In genomic region chr8:77215191-77215590, GRCm38 (mm10) we compare ENCODE assay signal across 20 mouse cellular contexts.
DNase-seq lines count a peak whose midpoint lies in the region; ATAC-seq and TF ChIP-seq lines count a peak whose summit lies in the region.
"Had no signal": no experiment of that assay in that cellular context is flagged by ENCODE, and none has a peak within 500 bp of the region (broad histone marks: within the 10 kb centered on the region; RNA-seq: fewer than 3 reads in every experiment).

No protein-coding gene starts in this region.

- no peaks in the 10 kb centered on the region for H3K9me3 ChIP-seq in forebrain, embryonic 14.5 days (replicated peaks; ENCODE audit: control insufficient read depth, low read length)
- no peaks in the 10 kb centered on the region for H3K9me3 ChIP-seq in forebrain, embryonic 11.5 days (ENCODE audit: control insufficient read depth, low read length)
- H3K9me3 ChIP-seq in lung, embryonic 14.5 days (ENCODE audit: low read depth, low read length): no peaks in the 10 kb centered on the region
- H3K9me3 ChIP-seq in midbrain, embryonic 14.5 days (ENCODE audit: control insufficient read depth, low read length): no peaks in the 10 kb centered on the region
- no peaks in the 10 kb centered on the region for H3K9me3 ChIP-seq in midbrain, embryonic 16.5 days (replicated peaks; ENCODE audit: control insufficient read depth, low read length, poor library complexity, severe bottlenecking)
- H3K9me3 ChIP-seq: heart, embryonic 15.5 days had no signal

- no peak for TF ChIP-seq CTCF in lung, embryonic 14.5 days (IDR thresholded peaks at IDR 0.05; ENCODE audit: low read depth)

- no peak overlapping the region for H3K4me3 ChIP-seq in forebrain, embryonic 14.5 days (ENCODE audit: low read depth, low read length)
- no peak overlapping the region for H3K4me3 ChIP-seq in forebrain, embryonic 11.5 days (ENCODE audit: low read depth, low read length)
- H3K4me3 ChIP-seq in lung, embryonic 14.5 days (ENCODE audit: low read depth, low read length): no peak overlapping the region
- no peak overlapping the region for H3K4me3 ChIP-seq in midbrain, embryonic 14.5 days (replicated peaks; ENCODE audit: low read depth, low read length)
- H3K4me3 ChIP-seq in midbrain, embryonic 16.5 days (ENCODE audit: low read depth, low read length): no peak overlapping the region
- H3K4me3 ChIP-seq: heart, adult 2 months; heart, embryonic 15.5 days had no signal

- H3K4me1 ChIP-seq in forebrain, embryonic 14.5 days (ENCODE audit: control insufficient read depth, insufficient read depth, low read length): peaks cover 3% of the 10 kb centered on the region; the same call in 1 of the 2 replicates
- H3K4me1 ChIP-seq in forebrain, embryonic 11.5 days (replicated peaks; ENCODE audit: control insufficient read depth, insufficient read depth, low read length): no peaks in the 10 kb centered on the region
- H3K4me1 ChIP-seq in lung, embryonic 14.5 days (ENCODE audit: insufficient read depth): peaks cover 14% of the 10 kb centered on the region
- no peaks in the 10 kb centered on the region for H3K4me1 ChIP-seq in midbrain, embryonic 14.5 days (ENCODE audit: control insufficient read depth, insufficient read depth, low read length)
- H3K4me1 ChIP-seq in midbrain, embryonic 16.5 days (ENCODE audit: control insufficient read depth, insufficient read depth, low read length): peaks cover 2% of the 10 kb centered on the region; the same call in 1 of the 2 replicates

- no peaks in the 10 kb centered on the region for H3K36me3 ChIP-seq in forebrain, embryonic 14.5 days (ENCODE audit: control insufficient read depth, insufficient read depth, low read length)
- no peaks in the 10 kb centered on the region; the same call in 1 of the 2 replicates for H3K36me3 ChIP-seq in forebrain, embryonic 11.5 days (ENCODE audit: control insufficient read depth, insufficient read depth, low read length)
- H3K36me3 ChIP-seq in lung, embryonic 14.5 days (ENCODE audit: insufficient read depth): no peaks in the 10 kb centered on the region
- no peaks in the 10 kb centered on the region for H3K36me3 ChIP-seq in midbrain, embryonic 14.5 days (ENCODE audit: control insufficient read depth, insufficient read depth, low read length)
- no peaks in the 10 kb centered on the region for H3K36me3 ChIP-seq in midbrain, embryonic 16.5 days (ENCODE audit: control insufficient read depth, insufficient read depth, low read length)
- H3K36me3 ChIP-seq: heart, embryonic 15.5 days had no signal

- H3K27ac ChIP-seq in forebrain, embryonic 14.5 days (ENCODE audit: low read depth, low read length): no peak overlapping the region
- H3K27ac ChIP-seq in forebrain, embryonic 11.5 days (ENCODE audit: low read depth, low read length): no peak overlapping the region
- no peak overlapping the region; the same call in 1 of the 2 replicates for H3K27ac ChIP-seq in lung, embryonic 14.5 days (ENCODE audit: low read depth)
- no peak overlapping the region for H3K27ac ChIP-seq in midbrain, embryonic 14.5 days (replicated peaks; ENCODE audit: low read depth, low read length)
- H3K27ac ChIP-seq in midbrain, embryonic 16.5 days (ENCODE audit: low read length): no peak overlapping the region
- H3K27ac ChIP-seq: heart, adult 2 months; hindbrain, embryonic 14.5 days had no signal

- no peak overlapping the region for H3K4me2 ChIP-seq in forebrain, embryonic 14.5 days (ENCODE audit: low read length)
- no peak overlapping the region for H3K4me2 ChIP-seq in forebrain, embryonic 11.5 days (ENCODE audit: low read depth, low read length, severe bottlenecking)
- no peak overlapping the region for H3K4me2 ChIP-seq in lung, embryonic 14.5 days
- H3K4me2 ChIP-seq in midbrain, embryonic 14.5 days (ENCODE audit: low read length): no peak overlapping the region
- no peak overlapping the region for H3K4me2 ChIP-seq in midbrain, embryonic 16.5 days (ENCODE audit: low read length)
- H3K4me2 ChIP-seq: heart, embryonic 11.5 days; hindbrain, embryonic 14.5 days had no signal

- 65% methylated on average over 6 of the region's 6 CpGs for WGBS in forebrain, embryonic 14.5 days
- 95% methylated on average over 6 of the region's 6 CpGs for whole genome bisulfite sequencing in forebrain, embryonic 11.5 days
- WGBS in lung, embryonic 14.5 days: 31% methylated on average over 6 of the region's 6 CpGs
- WGBS in midbrain, embryonic 14.5 days: 80% methylated on average over 6 of the region's 6 CpGs
- WGBS in midbrain, embryonic 16.5 days: 75% methylated on average over 6 of the region's 6 CpGs

- H3K27me3 ChIP-seq in forebrain, embryonic 14.5 days (replicated peaks; ENCODE audit: control insufficient read depth, insufficient read depth, low read length): no peaks in the 10 kb centered on the region
- no peaks in the 10 kb centered on the region for H3K27me3 ChIP-seq in forebrain, embryonic 11.5 days (ENCODE audit: control insufficient read depth, insufficient read depth, low read length)
- no peaks in the 10 kb centered on the region for H3K27me3 ChIP-seq in lung, embryonic 14.5 days (ENCODE audit: insufficient read depth, low read length)
- H3K27me3 ChIP-seq in midbrain, embryonic 14.5 days (ENCODE audit: control insufficient read depth, insufficient read depth, low read length): no peaks in the 10 kb centered on the region
- H3K27me3 ChIP-seq in midbrain, embryonic 16.5 days (ENCODE audit: control insufficient read depth, insufficient read depth, low read depth, low read length): no peaks in the 10 kb centered on the region
- H3K27me3 ChIP-seq: CH12.LX; heart, embryonic 15.5 days; Patski had no signal

- ATAC-seq in forebrain, embryonic 14.5 days: no peak
- no peak for ATAC-seq in forebrain, embryonic 11.5 days (replicated peaks; ENCODE audit: low FRiP score)
- ATAC-seq in lung, embryonic 14.5 days (ENCODE audit: insufficient read depth): peak; percentile 42
- ATAC-seq in midbrain, embryonic 14.5 days (ENCODE audit: low FRiP score, low TSS enrichment): no peak
- no peak for ATAC-seq in midbrain, embryonic 16.5 days
- ATAC-seq: activated CD4-positive, CD25-positive, alpha-beta regulatory T cell, adult 4 months; Patski had no signal

- DNase-seq in forebrain, embryonic 14.5 days (ENCODE audit: low spot score): peak; percentile 45
- no peak for DNase-seq in forebrain, embryonic 11.5 days (ENCODE audit: low spot score)
- DNase-seq in lung, embryonic 14.5 days: peak; percentile 67
- no peak for DNase-seq in lung, adult 18-20 months
- peak; percentile 14 for DNase-seq in midbrain, embryonic 14.5 days
- DNase-seq: adrenal gland, postnatal 14 days; cerebellum, adult 18-20 months; cerebellum, adult 9-11 months; cerebellum, postnatal 36 days; gastrocnemius, postnatal 14 days; heart, adult 2 months; heart, postnatal 14 days had no signal

- no peak overlapping the region for H3K9ac ChIP-seq in forebrain, embryonic 14.5 days (ENCODE audit: low read length)
- H3K9ac ChIP-seq in forebrain, embryonic 11.5 days (ENCODE audit: low read length): no peak overlapping the region
- no peak overlapping the region for H3K9ac ChIP-seq in lung, embryonic 14.5 days
- H3K9ac ChIP-seq in midbrain, embryonic 14.5 days (replicated peaks; ENCODE audit: low read length): no peak overlapping the region
- H3K9ac ChIP-seq in midbrain, embryonic 16.5 days (ENCODE audit: low read depth, low read length): no peak overlapping the region
- H3K9ac ChIP-seq: forebrain, postnatal 0 days; heart, embryonic 15.5 days; hindbrain, embryonic 14.5 days had no signal

Comparison
In these comparisons a context has a peak if more than half of its experiments do, and no peak if none do; other contexts are left out.
1. DNase-seq: peak in forebrain, embryonic 14.5 days (single experiment), lung, embryonic 14.5 days (single experiment) and midbrain, embryonic 14.5 days (single experiment); none in forebrain, embryonic 11.5 days (single experiment) and lung, adult 18-20 months (0 of 2).